Mouse (Mus musculus): ENCODE data around the gene Hook2. TPM values are rescaled to one million over a fixed set of nuclear protein-coding genes. Genes with fewer than 3 reads are reported as not detected.
A peak's percentile ranks its signal among the peaks of the same experiment; 100 is the strongest.

Hook2 gene
- polyA plus RNA-seq, 1 experiment from 2014 or later, result 28.8 TPM

GRCm38 (mm10) chr8:85025098-85025932, 34.9 kb downstream of the Hook2 start, which contains the start of gene Asna1:
Asna1 (minus strand) TSS chr8:85025281.
- 4% methylated on average over 30 of the region's 30 CpGs for WGBS
- Histone ChIP-seq H3K4me2 (peak within 1 kb of the TSS; percentile 88), H3K4me1 (peaks cover 38% of the 10 kb centered on the region), H3K27me3 (no peaks in the 10 kb centered on the region), H3K36me3 (peaks cover 51% of the 10 kb centered on the region), H3K27ac (peak within 1 kb of the TSS; percentile 92), H3K9me3 (no peaks in the 10 kb centered on the region), H3K4me3 (peak within 1 kb of the TSS; percentile 84), H3K9ac (peak within 1 kb of the TSS; percentile 71)
- peak; percentile 87 for ATAC-seq (ENCODE audit: insufficient number of reproducible peaks, low FRiP score, low TSS enrichment, low read depth)

- no peaks in the 10 kb centered on the region for H3K9me3 ChIP-seq
- H3K4me1 ChIP-seq, result peaks cover 38% of the 10 kb centered on the region
- H3K36me3 ChIP-seq, result peaks cover 50% of the 10 kb centered on the region
- H3K4me3 ChIP-seq, result peak within 1 kb of the TSS; percentile 84
- under 1% methylated on average over 62 of the region's 75 CpGs for WGBS
- H3K27me3 ChIP-seq, result no peaks in the 10 kb centered on the region
- H3K27ac ChIP-seq, result peak within 1 kb of the TSS; percentile 92
- peak within 1 kb of the TSS; percentile 88 for H3K4me2 ChIP-seq
- peak within 1 kb of the TSS; percentile 97 for H3K9ac ChIP-seq
- peak; percentile 79 for ATAC-seq (ENCODE audit: insufficient number of reproducible peaks, low FRiP score, low TSS enrichment, low read depth)
These were observed 36.5 kb downstream of the Hook2 start, which contains the start of gene Trir for GRCm38 (mm10) chr8:85026670-85027515. Trir (plus strand) TSS chr8:85026823.

DNA sequence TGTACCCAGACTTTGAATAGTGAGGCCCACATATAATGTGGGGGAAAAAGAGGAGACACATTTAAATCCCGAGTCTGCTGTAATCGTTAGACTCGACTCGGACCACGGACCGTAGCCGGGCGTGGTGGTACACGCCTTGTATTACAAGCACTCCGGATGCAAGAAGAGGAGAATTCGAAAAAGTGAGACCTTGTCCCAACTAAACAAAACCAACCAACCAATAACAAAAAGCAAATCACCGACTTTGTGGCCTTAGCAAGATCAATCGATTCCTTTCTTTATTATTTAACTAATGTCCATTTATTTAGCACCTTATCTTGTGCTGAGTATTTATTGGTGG, 37.1 kb downstream of the Hook2 start:
- peaks cover 38% of the 10 kb centered on the region for H3K4me1 ChIP-seq
- peak overlapping the region; percentile 84 for H3K4me3 ChIP-seq
- H3K27ac ChIP-seq, result peak overlapping the region; percentile 92
- H3K9ac ChIP-seq, result peak overlapping the region; percentile 97
- no peaks in the 10 kb centered on the region for H3K27me3 ChIP-seq
- ATAC-seq (ENCODE audit: insufficient number of reproducible peaks, low FRiP score, low TSS enrichment, low read depth), result no peak
- H3K36me3 ChIP-seq, result peaks cover 50% of the 10 kb centered on the region
- no peaks in the 10 kb centered on the region for H3K9me3 ChIP-seq
- H3K4me2 ChIP-seq, result peak overlapping the region; percentile 88
- 1% methylated on average over 13 of the region's 13 CpGs for WGBS

GRCm38 (mm10) chr8:85027922-85028321, 37.5 kb downstream of the Hook2 start:
- peak overlapping the region; percentile 92; the same call in 1 of the 2 replicates for H3K27ac ChIP-seq
- peak overlapping the region; percentile 88 for H3K4me2 ChIP-seq
- H3K4me1 ChIP-seq, result peaks cover 38% of the 10 kb centered on the region
- no peaks in the 10 kb centered on the region for H3K9me3 ChIP-seq
- H3K9ac ChIP-seq, result peak overlapping the region; percentile 97; the same call in 1 of the 2 replicates
- H3K4me3 ChIP-seq, result peak overlapping the region; percentile 84
- H3K27me3 ChIP-seq, result no peaks in the 10 kb centered on the region
- WGBS, result 27% methylated on average over 2 of the region's 2 CpGs
- ATAC-seq (ENCODE audit: insufficient number of reproducible peaks, low FRiP score, low TSS enrichment, low read depth), result no peak
- peaks cover 50% of the 10 kb centered on the region for H3K36me3 ChIP-seq

GRCm38 (mm10) chr8:85029271-85029670, 38.9 kb downstream of the Hook2 start:
- WGBS, result 86% methylated on average over 14 of the region's 14 CpGs
- H3K27ac ChIP-seq, result no peak overlapping the region
- peak overlapping the region; percentile 88; the same call in 1 of the 2 replicates for H3K4me2 ChIP-seq
- no peak overlapping the region for H3K4me3 ChIP-seq
- no peaks in the 10 kb centered on the region for H3K9me3 ChIP-seq
- peaks cover 39% of the 10 kb centered on the region for H3K4me1 ChIP-seq
- H3K27me3 ChIP-seq, result no peaks in the 10 kb centered on the region
- H3K36me3 ChIP-seq, result peaks cover 47% of the 10 kb centered on the region
- ATAC-seq (ENCODE audit: insufficient number of reproducible peaks, low FRiP score, low TSS enrichment, low read depth), result no peak
- no peak overlapping the region for H3K9ac ChIP-seq

DNA sequence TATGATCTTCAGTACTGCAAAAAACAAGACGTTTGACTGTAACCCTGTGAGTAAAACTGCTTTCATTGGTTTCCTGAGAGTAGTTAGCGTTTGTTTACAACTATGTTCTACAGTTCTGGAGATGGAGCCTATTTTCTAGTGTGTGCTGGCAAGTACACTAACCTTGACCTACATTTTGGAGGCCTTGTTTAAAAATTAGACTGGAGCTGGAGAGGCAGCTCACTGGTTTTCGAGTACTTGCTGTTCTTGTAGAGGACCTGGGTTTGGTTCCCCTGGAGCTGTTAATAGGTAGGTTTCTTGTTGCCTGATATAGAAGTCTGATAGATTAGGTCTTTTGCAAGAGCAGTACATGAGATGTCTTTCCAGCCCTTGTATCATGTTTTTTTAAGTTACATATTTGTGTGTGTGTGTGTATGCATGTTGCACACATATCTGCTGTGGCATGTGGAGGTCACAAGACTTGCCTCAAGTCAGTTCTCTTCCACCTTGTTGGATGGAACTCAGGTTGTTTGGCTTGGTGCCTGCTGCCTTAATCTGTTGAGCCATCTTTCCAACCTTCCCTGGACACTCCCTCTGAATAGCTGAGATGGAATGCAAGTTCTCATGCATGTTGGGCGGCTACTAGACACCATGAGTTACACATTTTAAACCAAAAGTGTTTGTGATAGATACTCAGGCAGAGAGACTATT, 42.4 kb downstream of the Hook2 start:
- 80% methylated on average over 4 of the region's 4 CpGs for WGBS
- Histone ChIP-seq H3K4me2 (no peak overlapping the region), H3K4me3 (no peak overlapping the region), H3K36me3 (peaks cover 47% of the 10 kb centered on the region), H3K9me3 (no peaks in the 10 kb centered on the region), H3K4me1 (peaks cover 35% of the 10 kb centered on the region), H3K27me3 (no peaks in the 10 kb centered on the region), H3K9ac (no peak overlapping the region), H3K27ac (no peak overlapping the region)
- ATAC-seq (ENCODE audit: insufficient number of reproducible peaks, low FRiP score, low TSS enrichment, low read depth), result no peak

GRCm38 (mm10) chr8:85033867-85034266, 43.5 kb downstream of the Hook2 start:
- no peak overlapping the region; the same call in 1 of the 2 replicates for H3K27ac ChIP-seq
- no peaks in the 10 kb centered on the region for H3K9me3 ChIP-seq
- ATAC-seq (ENCODE audit: insufficient number of reproducible peaks, low FRiP score, low TSS enrichment, low read depth), result no peak
- H3K27me3 ChIP-seq, result no peaks in the 10 kb centered on the region
- H3K4me1 ChIP-seq, result peaks cover 32% of the 10 kb centered on the region
- WGBS, result 66% methylated on average over 1 of the region's 1 CpGs
- no peak overlapping the region for H3K4me3 ChIP-seq
- H3K4me2 ChIP-seq, result no peak overlapping the region
- H3K36me3 ChIP-seq, result peaks cover 46% of the 10 kb centered on the region
- no peak overlapping the region for H3K9ac ChIP-seq

GRCm38 (mm10) chr8:85034764-85035163, 44.4 kb downstream of the Hook2 start:
- Histone ChIP-seq H3K27ac (peak overlapping the region; percentile 100; the same call in 1 of the 2 replicates), H3K27me3 (no peaks in the 10 kb centered on the region), H3K9me3 (no peaks in the 10 kb centered on the region), H3K4me2 (peak overlapping the region; percentile 76), H3K36me3 (peaks cover 38% of the 10 kb centered on the region), H3K4me3 (peak overlapping the region; percentile 77), H3K4me1 (peaks cover 30% of the 10 kb centered on the region), H3K9ac (no peak overlapping the region)
- ATAC-seq (ENCODE audit: insufficient number of reproducible peaks, low FRiP score, low TSS enrichment, low read depth), result no peak
- 3% methylated on average over 13 of the region's 13 CpGs for WGBS

DNA sequence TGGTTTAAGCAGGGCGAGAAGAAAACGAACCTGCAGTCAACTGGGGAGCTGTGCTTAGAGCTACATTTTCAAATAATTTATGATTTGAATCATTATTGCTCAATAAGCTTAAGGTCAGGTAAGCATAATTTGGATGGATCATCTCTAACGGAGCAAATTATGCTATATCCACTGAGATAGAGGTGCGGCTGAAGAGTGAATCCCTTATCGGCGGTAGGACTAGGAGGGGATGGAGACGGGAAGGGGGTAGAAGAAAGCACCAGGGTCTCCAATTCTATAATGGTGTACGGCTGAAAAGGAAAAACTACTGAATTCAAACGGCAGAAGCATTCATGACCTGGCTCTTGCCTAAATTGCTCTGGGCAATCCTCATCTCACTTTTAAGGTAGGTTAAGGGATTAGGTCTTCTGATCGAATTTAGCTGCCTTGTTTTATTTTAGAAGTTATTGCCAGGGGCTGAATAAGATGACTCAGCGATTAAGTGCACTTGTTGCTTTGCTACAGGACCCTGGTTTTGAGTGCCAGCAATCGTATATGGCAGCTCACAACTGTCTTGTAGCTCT, 44.8 kb downstream of the Hook2 start:
- no peaks in the 10 kb centered on the region for H3K9me3 ChIP-seq
- no peaks in the 10 kb centered on the region for H3K27me3 ChIP-seq
- peak overlapping the region; percentile 100 for H3K27ac ChIP-seq
- no peak for ATAC-seq (ENCODE audit: insufficient number of reproducible peaks, low FRiP score, low TSS enrichment, low read depth)
- H3K4me2 ChIP-seq, result peak overlapping the region; percentile 76
- H3K9ac ChIP-seq, result peak overlapping the region; percentile 51
- peaks cover 38% of the 10 kb centered on the region for H3K36me3 ChIP-seq
- 6% methylated on average over 12 of the region's 12 CpGs for WGBS
- peaks cover 30% of the 10 kb centered on the region for H3K4me1 ChIP-seq
- H3K4me3 ChIP-seq, result peak overlapping the region; percentile 77

GRCm38 (mm10) chr8:85035728-85036310, 45.4 kb downstream of the Hook2 start:
- Histone ChIP-seq H3K4me3 (peak overlapping the region; percentile 77), H3K27me3 (no peaks in the 10 kb centered on the region), H3K9me3 (no peaks in the 10 kb centered on the region), H3K9ac (peak overlapping the region; percentile 51), H3K27ac (peak overlapping the region; percentile 100), H3K36me3 (peaks cover 39% of the 10 kb centered on the region), H3K4me2 (peak overlapping the region; percentile 76), H3K4me1 (peaks cover 30% of the 10 kb centered on the region)
- 1% methylated on average over 15 of the region's 15 CpGs for WGBS
- no peak for ATAC-seq (ENCODE audit: insufficient number of reproducible peaks, low FRiP score, low TSS enrichment, low read depth)

GRCm38 (mm10) chr8:85036381-85036717, 45.9 kb downstream of the Hook2 start:
- peak; percentile 37; the same call in 1 of the 2 replicates for ATAC-seq (ENCODE audit: insufficient number of reproducible peaks, low FRiP score, low TSS enrichment, low read depth)
- Histone ChIP-seq H3K27me3 (no peaks in the 10 kb centered on the region), H3K4me2 (peak overlapping the region; percentile 76), H3K9me3 (no peaks in the 10 kb centered on the region), H3K36me3 (peaks cover 41% of the 10 kb centered on the region), H3K9ac (peak overlapping the region; percentile 51), H3K4me1 (peaks cover 32% of the 10 kb centered on the region), H3K4me3 (peak overlapping the region; percentile 77), H3K27ac (peak overlapping the region; percentile 100)
- 0% methylated on average over 9 of the region's 9 CpGs for WGBS
